Mouse (Mus musculus): Measurements from ENCODE around the gene Copb2. TPM values are rescaled to one million over a fixed set of nuclear protein-coding genes. Genes with fewer than 3 reads are reported as not detected.

Copb2 gene
- total RNA-seq, 2 experiments from 2014 or later, result 92.7 to 94.2 TPM

DNA sequence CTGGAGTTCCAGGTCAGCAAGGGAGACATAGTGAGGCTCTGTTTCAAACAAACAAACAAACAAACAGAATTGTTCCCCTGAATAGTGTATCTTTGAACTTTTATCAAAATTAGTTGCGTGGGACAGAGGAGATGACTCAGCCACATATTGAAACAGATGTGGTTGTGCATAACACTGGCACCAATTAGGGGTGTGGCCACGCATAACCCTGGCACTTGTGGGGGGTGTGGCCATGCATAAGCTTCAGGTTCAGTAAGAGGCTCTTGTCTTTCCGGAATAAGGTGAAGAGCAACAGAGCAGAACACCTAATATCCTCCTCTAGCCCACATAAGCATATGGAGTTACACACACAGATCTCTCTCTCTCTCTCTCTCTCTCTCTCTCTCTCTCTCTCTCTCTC lies 19.5 kb upstream of the Copb2 start:
- DNase-seq (ENCODE audit: low spot score in 2 of 2), result no peak

DNA sequence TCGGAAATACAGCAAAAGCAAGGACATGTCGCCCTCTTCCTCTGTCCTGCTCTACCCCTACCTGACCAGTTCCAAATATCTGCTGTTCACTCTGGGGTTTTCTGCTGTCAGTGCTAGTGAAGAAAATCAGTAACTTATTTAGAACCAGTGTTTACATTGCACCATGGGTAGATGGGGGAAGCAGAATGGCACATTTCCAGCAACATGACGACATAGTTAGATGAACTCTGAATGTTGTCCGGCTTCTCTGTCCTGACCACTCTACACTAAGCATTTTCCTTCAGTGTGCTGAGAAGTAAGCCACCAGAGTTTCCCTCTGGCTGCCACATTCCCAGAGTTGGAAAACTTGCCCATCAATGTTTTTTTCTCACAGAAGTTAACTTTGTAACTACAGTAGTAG lies 20.3 kb downstream of the Copb2 start:
- no peak overlapping the region for H3K27ac ChIP-seq
- no peak for DNase-seq (ENCODE audit: low spot score in 2 of 2)
- no peak overlapping the region for H3K4me3 ChIP-seq
- TF ChIP-seq CTCF (conservative IDR thresholded peaks at IDR 0.05), result no peak

More for the DNA sequence above, 19.5 kb upstream of the Copb2 start:
- Histone ChIP-seq H3K4me3 (no peak overlapping the region), H3K27ac (no peak overlapping the region)
- TF ChIP-seq CTCF (conservative IDR thresholded peaks at IDR 0.05), result no peak

DNA sequence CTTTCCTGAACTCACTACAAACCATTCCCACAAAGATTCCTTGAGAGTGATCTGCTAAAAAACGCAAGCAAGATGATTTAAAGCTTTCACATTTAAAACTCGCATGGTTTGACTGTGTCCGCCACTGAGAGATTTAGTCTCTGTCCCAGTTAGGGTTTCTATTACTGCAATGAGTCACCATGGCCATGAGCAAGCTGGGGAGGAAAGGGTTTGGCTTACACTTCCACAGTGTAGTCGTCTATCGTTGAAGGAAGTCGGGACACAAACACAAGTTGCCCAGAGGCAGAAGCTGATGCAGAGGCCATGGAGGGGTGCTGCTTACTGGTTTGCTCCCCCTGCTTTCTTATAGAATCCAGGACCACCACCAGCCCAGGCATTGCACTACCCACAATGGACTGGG lies 36.6 kb downstream of the Copb2 start:
- no peak for TF ChIP-seq CTCF (conservative IDR thresholded peaks at IDR 0.05)
- H3K4me3 ChIP-seq, result no peak overlapping the region; the same call in 1 of the 2 replicates
- no peak for DNase-seq (ENCODE audit: low spot score in 2 of 2)
- no peak overlapping the region for H3K27ac ChIP-seq

DNA sequence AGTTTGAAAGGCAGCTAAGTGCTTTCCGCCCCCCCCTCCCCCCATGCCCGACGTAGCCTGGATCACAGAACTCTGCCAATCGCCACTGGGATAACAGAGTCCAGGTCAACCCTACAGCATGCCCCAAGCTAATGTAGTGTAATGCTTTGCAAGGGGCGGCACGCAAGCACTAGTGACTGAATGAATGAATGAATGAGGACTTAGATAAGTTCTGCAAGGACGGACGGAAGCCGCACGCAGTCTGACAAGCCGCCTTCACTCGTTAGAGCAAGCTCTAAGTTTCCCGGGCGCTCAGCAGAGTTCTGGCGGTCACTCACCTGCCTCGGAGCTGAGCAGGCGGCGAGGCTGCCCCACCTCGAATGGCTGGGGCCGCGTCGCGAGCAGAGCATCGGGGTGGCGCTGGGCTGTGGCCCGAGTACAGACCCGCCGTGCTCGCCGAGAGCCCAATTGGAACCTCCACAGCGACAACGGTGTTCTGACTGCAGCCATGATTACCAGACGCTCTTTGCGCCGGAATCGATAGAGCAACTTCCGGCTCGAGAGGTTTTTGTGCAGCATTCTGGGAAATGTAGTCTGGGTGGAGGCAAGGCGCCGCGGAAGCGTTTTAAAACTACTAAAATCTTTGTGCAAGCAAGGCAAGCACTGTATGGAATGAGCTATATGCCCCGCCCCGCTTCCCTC lies 37.8 kb downstream of the Copb2 start, which contains the start of gene Mrps22:
Gene Mrps22 (minus strand): TSS at position 505 of the 681 bp plus-strand sequence.
- peak within 1 kb of the TSS; percentile 84 for H3K27ac ChIP-seq
- TF ChIP-seq CTCF (conservative IDR thresholded peaks at IDR 0.05), result no peak
- peak; percentile 75 to 82 for DNase-seq (ENCODE audit: low spot score in 2 of 2)
- peak within 1 kb of the TSS; percentile 89 for H3K4me3 ChIP-seq

DNA sequence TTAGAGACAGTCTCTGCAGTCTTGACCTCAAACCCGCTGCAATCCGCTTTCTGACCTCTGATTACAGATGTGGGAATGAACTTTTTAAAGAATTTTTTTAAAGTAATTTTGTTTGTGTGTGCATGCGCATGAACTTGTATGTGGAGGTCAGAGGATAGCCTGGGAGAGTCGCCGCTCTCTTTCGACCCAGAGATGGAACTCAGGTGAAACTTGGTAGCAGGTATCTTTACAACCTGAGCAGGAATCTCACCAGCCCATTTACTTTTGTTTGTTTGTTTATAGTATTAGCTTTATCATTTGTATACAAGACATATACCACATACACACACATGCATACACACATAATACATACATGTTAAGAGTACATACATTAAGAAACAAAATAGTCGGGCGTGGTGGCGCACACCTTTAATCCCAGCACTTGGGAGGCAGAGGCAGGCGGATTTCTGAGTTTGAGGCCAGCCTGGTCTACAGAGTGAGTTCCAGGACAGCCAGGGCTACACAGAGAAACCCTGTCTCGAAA lies 38.4 kb downstream of the Copb2 start:
- Histone ChIP-seq H3K4me3 (peak overlapping the region; percentile 89), H3K27ac (peak overlapping the region; percentile 84)
- no peak for DNase-seq (ENCODE audit: low spot score in 2 of 2)
- no peak for TF ChIP-seq CTCF (conservative IDR thresholded peaks at IDR 0.05)

DNA sequence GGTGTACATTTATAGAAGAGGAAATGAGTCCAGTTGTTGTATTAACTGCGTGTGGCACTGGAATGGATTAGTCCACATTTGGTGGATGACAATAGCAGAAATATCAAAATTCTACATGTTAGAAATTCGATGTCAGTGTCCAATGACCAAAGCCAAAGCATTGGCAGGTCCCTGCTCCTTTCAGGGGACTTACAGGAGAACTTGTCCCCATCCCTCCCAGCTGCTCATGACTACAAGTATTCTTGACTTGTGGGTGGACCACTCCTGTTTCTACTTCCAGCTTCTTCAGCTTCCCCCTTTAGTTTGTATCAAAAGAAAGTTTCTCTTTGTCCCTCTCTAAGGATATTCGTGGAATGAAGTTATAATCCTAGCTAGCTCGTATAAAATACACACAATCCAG lies 41.4 kb downstream of the Copb2 start:
- Histone ChIP-seq H3K27ac (no peak overlapping the region), H3K4me3 (no peak overlapping the region)
- TF ChIP-seq CTCF (conservative IDR thresholded peaks at IDR 0.05), result no peak
- DNase-seq (ENCODE audit: low spot score in 2 of 2), result no peak

DNA sequence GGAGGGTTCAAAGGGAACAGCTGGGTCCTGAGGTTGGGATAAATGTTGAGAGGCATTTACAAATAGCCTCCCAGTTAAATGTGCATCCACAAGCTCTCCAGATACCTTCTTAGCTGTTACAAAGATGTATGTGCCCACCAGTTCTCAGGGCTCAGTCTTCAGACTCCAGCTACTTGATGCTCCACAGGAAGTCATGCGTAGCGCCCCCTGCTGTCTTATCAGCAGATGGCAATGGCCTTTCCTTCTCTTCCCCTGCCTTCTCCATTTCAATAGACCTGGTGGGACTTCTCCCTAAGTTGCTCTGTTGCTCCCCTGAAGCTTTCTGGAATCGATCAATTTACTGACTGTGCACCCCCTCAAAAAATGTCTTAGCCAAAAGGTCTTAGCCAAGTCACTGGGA lies 65.0 kb downstream of the Copb2 start:
- H3K27ac ChIP-seq, result no peak overlapping the region
- no peak overlapping the region for H3K4me3 ChIP-seq
- TF ChIP-seq CTCF (conservative IDR thresholded peaks at IDR 0.05), result peak; percentile 57
- no peak for DNase-seq (ENCODE audit: low spot score in 2 of 2)

DNA sequence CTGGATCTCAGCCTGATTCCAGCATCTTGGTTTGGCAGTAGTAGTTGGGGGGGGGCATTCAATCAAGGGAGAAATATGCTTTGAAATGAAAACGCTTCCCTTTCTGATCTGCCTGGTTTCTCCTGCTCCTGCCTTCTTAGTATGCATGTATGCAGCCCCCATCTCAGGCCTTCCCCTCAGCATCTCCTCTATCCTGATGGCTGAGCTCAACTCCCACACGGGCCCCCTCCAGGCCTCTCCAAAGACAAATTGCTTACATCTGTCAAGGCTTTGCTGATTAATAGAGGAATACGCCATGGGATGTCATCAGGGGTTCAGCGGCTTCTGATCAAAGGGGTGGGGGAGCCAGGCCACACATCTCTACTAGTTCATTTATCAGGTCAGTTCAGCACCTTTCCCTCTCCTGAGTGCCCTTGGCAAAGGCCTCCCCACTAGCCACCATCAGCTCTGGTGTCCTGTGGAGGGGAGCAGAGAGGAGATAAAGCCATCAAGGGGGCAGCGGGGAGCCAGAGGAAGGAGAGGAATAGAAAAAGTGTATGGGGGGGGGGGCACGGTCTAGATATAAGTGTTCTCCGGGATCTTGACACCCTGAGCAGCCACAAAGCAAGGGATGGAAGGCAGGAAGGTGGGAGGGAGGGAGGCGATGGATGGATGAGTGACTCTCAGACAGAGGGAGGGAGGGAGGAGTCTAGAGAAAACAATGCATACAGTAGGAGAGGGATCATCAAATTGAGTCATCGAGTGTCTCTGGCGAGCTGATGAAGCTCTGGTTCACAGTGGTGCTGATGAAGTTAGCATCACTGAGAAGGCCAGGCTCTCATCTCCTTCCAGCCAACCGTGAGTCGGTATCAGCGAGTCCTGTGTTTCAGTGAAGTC lies 70.0 kb downstream of the Copb2 start:
- H3K27ac ChIP-seq, result no peak overlapping the region
- TF ChIP-seq CTCF (conservative IDR thresholded peaks at IDR 0.05), result no peak
- no peak for DNase-seq (ENCODE audit: low spot score in 2 of 2)
- no peak overlapping the region for H3K4me3 ChIP-seq

Other genes starting within 250 kb of the Copb2 start
- gene Rbp1, start 140.8 kb upstream of the Copb2 start, total RNA-seq (2021), result 1 to 10 TPM; 4.3 to 4.9 TPM
- not detected for gene Rbp2, start 77.6 kb upstream of the Copb2 start, total RNA-seq (2021)
- gene Mrps22, start 37.9 kb downstream of the Copb2 start, total RNA-seq (2021), result 10 to 100 TPM; 29.0 to 32.4 TPM